Mouse (Mus musculus) stomach, embryonic 15.5 days (tissue): ENCODE measurements at regions not wholly inside any gene's neighbourhood (a gene's known extent, or its start where the extent isn't known, plus 50 kb on each side); places are given as distances from the start of the nearest gene placed in this dataset.

Experiments used
- ATAC-seq: fragments of 200-750 bp; cut with Nextera tagmentation; 2 replicates; pipeline ENCODE4 v1.8.0; 2017; ENCODE audit warnings: low read depth, moderate number of reproducible peaks, moderate TSS enrichment; ENCODE audit not compliant: insufficient read depth, low FRiP score
- H3K27ac ChIP-seq: fragments of 300-500 bp; sonication (generic); 2 replicates; pipeline ENCODE4 v1.5.1; 2015; ENCODE audit warnings: mild to moderate bottlenecking, inconsistent platforms
- H3K27me3 ChIP-seq: fragments of 300-500 bp; sonication (generic); replicated peaks from 2 replicates; pipeline ENCODE4 v1.6.1; 2015; ENCODE audit warnings: inconsistent platforms
- H3K36me3 ChIP-seq: fragments of 300-500 bp; sonication (generic); 2 replicates; pipeline ENCODE4 v1.6.1; 2015; ENCODE audit warnings: inconsistent platforms
- H3K4me1 ChIP-seq: fragments of 300-500 bp; sonication (generic); 2 replicates; pipeline ENCODE4 v1.6.1; 2015; ENCODE audit warnings: inconsistent platforms
- H3K4me2 ChIP-seq: fragments of 300-500 bp; sonication (generic); 2 replicates; pipeline ENCODE4 v1.6.1; 2015; ENCODE audit warnings: mild to moderate bottlenecking, inconsistent platforms
- H3K4me3 ChIP-seq: fragments of 300-500 bp; sonication (generic); replicated peaks from 2 replicates; pipeline ENCODE4 v1.5.1; 2015; ENCODE audit warnings: inconsistent platforms
- H3K9ac ChIP-seq: fragments of 300-500 bp; sonication (generic); 2 replicates; pipeline ENCODE4 v1.6.1; 2015; ENCODE audit warnings: inconsistent platforms
- H3K9me3 ChIP-seq: fragments of 300-500 bp; sonication (generic); 2 replicates; pipeline ENCODE4 v1.6.1; 2016; ENCODE audit warnings: inconsistent platforms
- WGBS: fragments of 180-500 bp; shearing (Covaris S2); methylation state at CpG from one replicate; pipeline ENCODE4 v1.1.7; 2015; 5-methylcytosine and 5-hydroxymethylcytosine counted together

- no peak for ATAC-seq
- no peak overlapping the region for H3K27ac ChIP-seq
- no peaks in the 10 kb centered on the region for H3K36me3 ChIP-seq
- no peak overlapping the region for H3K4me2 ChIP-seq
- no peak overlapping the region for H3K9ac ChIP-seq
- no peaks in the 10 kb centered on the region for H3K4me1 ChIP-seq
- no peaks in the 10 kb centered on the region for H3K9me3 ChIP-seq
- no peak overlapping the region for H3K4me3 ChIP-seq
- H3K27me3 ChIP-seq = no peaks in the 10 kb centered on the region
- WGBS = 84% methylated on average over 1 of the region's 1 CpGs
These were observed 204.2 kb upstream of the Pkdcc start for GRCm38 (mm10) chr17:83010845-83011244.

GRCm38 (mm10) chr17:83015656-83016055 lies 199.4 kb upstream of the Pkdcc start:
- Histone ChIP-seq H3K27me3 (no peaks in the 10 kb centered on the region), H3K9ac (no peak overlapping the region), H3K27ac (no peak overlapping the region), H3K36me3 (no peaks in the 10 kb centered on the region), H3K4me1 (peaks cover 8% of the 10 kb centered on the region), H3K4me2 (no peak overlapping the region), H3K9me3 (no peaks in the 10 kb centered on the region), H3K4me3 (no peak overlapping the region)
- WGBS = 60% methylated on average over 2 of the region's 2 CpGs
- ATAC-seq = no peak

DNA sequence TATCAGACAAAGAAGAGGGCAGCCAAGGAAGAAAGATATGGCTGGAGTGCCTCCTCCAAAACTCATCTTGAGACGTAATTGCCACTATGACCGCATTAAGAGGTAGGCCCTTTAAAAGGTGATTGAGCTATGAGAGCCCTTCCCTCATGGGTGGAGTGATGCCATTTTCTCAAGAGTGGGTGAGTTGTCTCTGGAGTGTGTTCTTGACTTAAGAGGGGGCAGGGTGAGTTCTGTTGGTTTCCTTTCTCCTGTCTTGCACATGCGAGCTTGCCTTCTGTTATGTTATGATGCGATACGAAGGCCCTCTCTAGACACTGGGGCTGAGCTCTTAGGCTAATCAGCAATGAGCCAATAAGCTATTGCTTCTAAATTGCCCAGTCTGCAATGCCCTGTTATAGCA lies 198.2 kb upstream of the Pkdcc start:
- H3K4me3 ChIP-seq = no peak overlapping the region
- no peaks in the 10 kb centered on the region for H3K9me3 ChIP-seq
- no peak overlapping the region for H3K27ac ChIP-seq
- no peak for ATAC-seq
- H3K27me3 ChIP-seq = no peaks in the 10 kb centered on the region
- no peak overlapping the region for H3K4me2 ChIP-seq
- no peak overlapping the region for H3K9ac ChIP-seq
- H3K4me1 ChIP-seq = peaks cover 12% of the 10 kb centered on the region
- 95% methylated on average over 5 of the region's 5 CpGs for WGBS
- no peaks in the 10 kb centered on the region for H3K36me3 ChIP-seq

- WGBS = 39% methylated on average over 5 of the region's 5 CpGs
- Histone ChIP-seq H3K4me2 (no peak overlapping the region), H3K36me3 (no peaks in the 10 kb centered on the region), H3K27ac (peak overlapping the region; percentile 68), H3K4me1 (peaks cover 12% of the 10 kb centered on the region), H3K27me3 (no peaks in the 10 kb centered on the region), H3K9ac (no peak overlapping the region), H3K4me3 (no peak overlapping the region), H3K9me3 (no peaks in the 10 kb centered on the region)
- peak; percentile 45; the same call in 1 of the 2 replicates for ATAC-seq
These were observed 195.8 kb upstream of the Pkdcc start for GRCm38 (mm10) chr17:83019267-83019666.

- Histone ChIP-seq H3K9ac (no peak overlapping the region), H3K27me3 (no peaks in the 10 kb centered on the region), H3K36me3 (no peaks in the 10 kb centered on the region), H3K4me2 (no peak overlapping the region), H3K4me3 (no peak overlapping the region), H3K27ac (peak overlapping the region; percentile 68; the same call in 1 of the 2 replicates), H3K4me1 (peaks cover 12% of the 10 kb centered on the region), H3K9me3 (no peaks in the 10 kb centered on the region)
- 38% methylated on average over 10 of the region's 10 CpGs for whole genome bisulfite sequencing
- no peak for ATAC-seq
These were observed 194.5 kb upstream of the Pkdcc start for GRCm38 (mm10) chr17:83020576-83020975.

DNA sequence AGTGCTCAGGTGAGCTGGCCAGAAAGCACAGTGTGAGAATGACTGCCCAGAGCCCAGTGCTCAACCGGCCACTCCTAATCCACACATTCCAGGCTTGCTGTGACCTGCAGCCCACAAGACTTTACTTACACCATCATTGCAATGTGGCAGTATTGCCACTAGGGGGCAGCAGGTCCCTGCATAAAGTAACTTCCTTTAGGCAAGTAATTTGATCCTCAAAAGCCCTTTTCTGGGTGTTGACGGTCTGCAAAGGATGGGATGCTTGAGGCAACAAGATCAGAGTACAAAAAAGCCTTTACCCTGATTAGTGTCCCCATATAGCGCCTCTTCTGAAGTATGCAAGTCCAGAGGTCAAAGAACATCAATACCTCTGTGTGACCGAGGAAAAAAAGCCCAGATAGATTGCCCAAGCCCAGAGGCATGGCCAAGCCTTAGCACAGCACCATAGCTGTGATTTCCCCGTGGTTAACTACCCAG lies 189.7 kb upstream of the Pkdcc start:
- no peaks in the 10 kb centered on the region for H3K36me3 ChIP-seq
- 18% methylated on average over 5 of the region's 5 CpGs for WGBS

DNA sequence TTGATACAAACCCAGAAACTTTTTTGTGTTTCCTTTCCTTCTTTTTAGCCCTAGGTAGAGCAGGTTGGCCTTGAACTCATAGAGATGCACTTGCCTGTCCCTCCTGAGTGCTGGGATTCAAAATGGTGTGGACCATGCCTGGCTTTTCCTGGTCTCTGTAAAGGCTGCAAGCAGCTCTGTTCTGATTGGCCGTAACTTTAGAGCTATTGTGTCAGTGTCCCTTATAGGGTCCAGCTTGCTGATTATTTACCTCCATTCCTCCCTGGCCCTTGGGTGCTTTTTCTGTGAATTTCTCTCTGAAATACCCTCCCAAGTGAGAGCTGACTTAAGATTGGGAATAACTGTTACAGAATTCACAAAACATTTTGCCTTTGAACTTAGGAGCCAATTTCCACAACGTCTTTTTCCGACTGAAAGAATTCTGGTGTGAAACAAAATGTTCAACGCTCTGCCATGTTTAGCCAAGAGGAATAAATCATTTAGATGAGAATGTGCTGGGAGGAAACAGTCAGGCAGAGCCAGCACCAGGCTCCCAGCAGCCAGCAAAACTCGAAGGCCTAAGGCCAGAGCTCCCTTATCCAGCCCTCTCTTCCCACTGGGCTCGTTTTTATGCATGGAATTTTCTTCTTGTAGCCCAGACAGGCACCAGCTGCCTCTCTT lies 180.0 kb upstream of the Pkdcc start:
- 39% methylated on average over 6 of the region's 6 CpGs for WGBS
- no peak overlapping the region for H3K4me2 ChIP-seq
- no peaks in the 10 kb centered on the region for H3K36me3 ChIP-seq
- no peaks in the 10 kb centered on the region for H3K4me1 ChIP-seq
- peak overlapping the region; percentile 45 for H3K27ac ChIP-seq
- H3K4me3 ChIP-seq = no peak overlapping the region
- ATAC-seq = peak; percentile 43; the same call in 1 of the 2 replicates
- H3K27me3 ChIP-seq = no peaks in the 10 kb centered on the region
- no peaks in the 10 kb centered on the region for H3K9me3 ChIP-seq
- H3K9ac ChIP-seq = no peak overlapping the region

More for the DNA sequence above, 189.7 kb upstream of the Pkdcc start:
- no peak overlapping the region for H3K9ac ChIP-seq
- H3K4me2 ChIP-seq = no peak overlapping the region
- H3K27ac ChIP-seq = no peak overlapping the region
- no peak for ATAC-seq
- peaks cover 5% of the 10 kb centered on the region; the same call in 1 of the 2 replicates for H3K4me1 ChIP-seq
- H3K27me3 ChIP-seq = no peaks in the 10 kb centered on the region
- no peaks in the 10 kb centered on the region for H3K9me3 ChIP-seq
- H3K4me3 ChIP-seq = no peak overlapping the region

GRCm38 (mm10) chr17:83035574-83035918 lies 179.5 kb upstream of the Pkdcc start:
- 0 out of 2 replicates have a peak, but pooled peaks have one; percentile 14 for ATAC-seq
- H3K36me3 ChIP-seq = no peaks in the 10 kb centered on the region
- H3K9ac ChIP-seq = no peak overlapping the region
- WGBS = 52% methylated on average over 5 of the region's 5 CpGs
- no peaks in the 10 kb centered on the region for H3K27me3 ChIP-seq
- H3K9me3 ChIP-seq = no peaks in the 10 kb centered on the region
- H3K4me2 ChIP-seq = no peak overlapping the region
- no peaks in the 10 kb centered on the region for H3K4me1 ChIP-seq
- no peak overlapping the region for H3K4me3 ChIP-seq
- H3K27ac ChIP-seq = peak overlapping the region; percentile 45

DNA sequence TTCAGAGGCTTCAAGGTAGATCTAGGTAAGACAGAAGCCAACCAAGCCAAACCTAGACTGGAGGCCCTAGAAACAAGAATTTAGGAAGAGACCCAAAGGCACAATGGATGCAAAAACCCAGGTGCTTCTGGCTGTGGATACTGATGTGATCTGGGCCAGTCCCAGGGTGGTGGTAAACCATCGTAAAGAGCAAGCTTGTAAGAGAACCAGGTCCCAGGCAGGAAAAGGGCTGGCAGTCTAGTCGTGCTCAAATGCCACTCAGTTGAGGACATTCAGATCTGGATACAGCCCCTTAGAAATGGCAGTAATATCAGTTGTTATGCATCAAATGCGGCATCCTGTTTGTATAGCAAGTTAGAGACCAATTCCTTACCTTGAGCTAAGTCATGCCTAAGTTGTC lies 175.5 kb upstream of the Pkdcc start:
- Histone ChIP-seq H3K4me3 (no peak overlapping the region), H3K27ac (no peak overlapping the region), H3K9me3 (no peaks in the 10 kb centered on the region), H3K9ac (no peak overlapping the region), H3K36me3 (no peaks in the 10 kb centered on the region), H3K4me2 (no peak overlapping the region), H3K27me3 (no peaks in the 10 kb centered on the region), H3K4me1 (peaks cover 4% of the 10 kb centered on the region; the same call in 1 of the 2 replicates)
- WGBS = 87% methylated on average over 3 of the region's 3 CpGs
- ATAC-seq = no peak

DNA sequence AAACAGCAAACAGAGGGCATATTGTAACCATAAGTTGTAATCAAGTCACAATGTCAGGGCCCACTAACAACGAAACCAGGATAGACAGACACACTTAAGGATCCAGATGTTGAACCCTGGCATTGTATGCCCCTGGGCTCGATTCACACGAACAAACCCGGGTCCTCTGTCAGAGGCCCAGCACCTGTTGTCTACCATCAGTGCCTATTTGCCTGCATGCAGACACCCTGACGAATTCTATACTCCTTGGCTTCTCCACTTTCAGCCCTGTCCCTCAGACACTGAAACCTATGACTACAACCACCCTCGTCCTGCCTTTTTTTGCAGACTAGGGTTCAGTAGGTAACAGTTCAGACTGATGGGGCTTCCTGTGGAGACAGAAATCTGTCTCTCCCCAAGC lies 170.6 kb upstream of the Pkdcc start:
- H3K27ac ChIP-seq = no peak overlapping the region
- H3K4me1 ChIP-seq = peaks cover 4% of the 10 kb centered on the region; the same call in 1 of the 2 replicates
- H3K4me3 ChIP-seq = no peak overlapping the region
- no peaks in the 10 kb centered on the region for H3K36me3 ChIP-seq
- H3K4me2 ChIP-seq = no peak overlapping the region
- H3K9me3 ChIP-seq = no peaks in the 10 kb centered on the region
- H3K9ac ChIP-seq = no peak overlapping the region
- ATAC-seq = no peak
- 73% methylated on average over 6 of the region's 6 CpGs for WGBS
- H3K27me3 ChIP-seq = no peaks in the 10 kb centered on the region

GRCm38 (mm10) chr17:83049972-83050535 lies 165.0 kb upstream of the Pkdcc start:
- Histone ChIP-seq H3K4me3 (no peak overlapping the region), H3K4me2 (no peak overlapping the region), H3K9ac (no peak overlapping the region), H3K27ac (no peak overlapping the region), H3K4me1 (no peaks in the 10 kb centered on the region), H3K36me3 (no peaks in the 10 kb centered on the region), H3K27me3 (no peaks in the 10 kb centered on the region), H3K9me3 (no peaks in the 10 kb centered on the region)
- no peak for ATAC-seq
- 76% methylated on average over 13 of the region's 13 CpGs for WGBS

DNA sequence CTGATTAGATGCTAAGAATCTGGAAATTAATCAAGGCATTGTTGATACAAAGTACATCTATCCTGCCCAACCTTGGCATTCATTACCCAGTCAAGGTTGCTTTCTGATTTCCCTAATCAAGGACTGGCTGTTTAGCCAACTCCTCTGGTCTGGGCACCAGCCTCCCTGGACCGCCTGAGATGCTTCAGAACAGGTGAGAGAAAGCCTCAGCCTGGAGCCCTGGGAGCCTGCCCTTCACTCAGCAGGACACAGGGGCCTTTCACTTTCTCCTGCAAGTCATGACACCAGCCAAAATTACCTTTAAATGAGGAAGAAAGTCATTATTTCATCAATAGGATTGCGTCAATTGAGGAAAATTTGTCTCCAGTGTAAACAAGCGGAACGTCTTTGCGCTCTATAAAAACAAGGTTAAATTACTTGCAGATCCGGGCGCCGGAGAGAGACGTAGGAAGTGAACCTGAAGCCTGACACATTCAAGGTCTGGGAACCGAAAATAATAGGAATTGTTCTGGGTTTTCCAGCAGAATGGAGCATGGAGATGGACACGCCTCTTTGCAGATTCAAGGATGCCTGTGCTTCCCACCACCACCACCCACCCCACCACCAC lies 164.4 kb upstream of the Pkdcc start:
- Histone ChIP-seq H3K4me3 (no peak overlapping the region), H3K9me3 (no peaks in the 10 kb centered on the region), H3K4me2 (no peak overlapping the region), H3K4me1 (no peaks in the 10 kb centered on the region), H3K27ac (no peak overlapping the region), H3K9ac (no peak overlapping the region), H3K36me3 (no peaks in the 10 kb centered on the region), H3K27me3 (no peaks in the 10 kb centered on the region)
- WGBS = 76% methylated on average over 11 of the region's 11 CpGs
- ATAC-seq = no peak
